Mouse (Mus musculus) heart, postnatal 0 days (tissue): Measurements from ENCODE around the gene Gabbr2.

ENCODE experiments used
- CTCF ChIP-seq: IDR thresholded peaks from 2 replicates; pipeline ENCODE4 v1.5.1; 2016; ENCODE audit warnings: antibody characterized with exemption, control low read depth, low read depth
- EP300 ChIP-seq: IDR thresholded peaks from 2 replicates; pipeline ENCODE4 v1.6.1; 2016; ENCODE audit warnings: antibody characterized with exemption, low read depth

- TF ChIP-seq EP300, result no peak
- TF ChIP-seq CTCF, result no peak
These were observed 30.3 kb downstream of the Gabbr2 start for GRCm38 (mm10) chr4:46961403-46961802.
